Mouse (Mus musculus): ENCODE data around the gene Syn2. TPM values are rescaled to one million over a fixed set of nuclear protein-coding genes. Genes with fewer than 3 reads are reported as not detected.

Gene Syn2
- total and polyA plus RNA-seq, 3 experiments: 4.4 to 5.4 (median 4.5) TPM

DNA sequence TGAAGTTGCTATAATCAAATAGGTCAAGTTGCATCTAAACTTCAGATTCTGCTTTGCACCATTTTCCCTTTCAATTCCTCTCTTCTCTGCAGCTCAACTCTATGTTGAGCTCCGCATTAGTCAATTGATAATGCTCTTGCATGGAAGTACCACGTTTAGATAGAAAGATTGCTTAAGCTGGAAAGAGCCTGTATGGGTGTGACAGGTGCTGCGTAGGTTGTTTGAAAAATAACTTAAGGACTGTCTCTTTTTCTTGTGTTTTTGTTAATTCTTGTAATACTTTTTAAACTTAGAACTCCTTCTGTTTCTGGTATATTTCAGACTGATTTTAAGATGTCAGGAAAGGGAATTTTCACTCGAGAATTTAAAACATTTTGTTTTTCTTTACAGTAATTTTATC, 26.5 kb downstream of the Syn2 start:
- no peaks in the 10 kb centered on the region for H3K27me3 ChIP-seq (ENCODE audit: control insufficient read depth, insufficient read depth, low read length)
- intact Hi-C loops (cut with DNase I): no loop called here
- no peak overlapping the region for H3K27ac ChIP-seq
- no peaks in the 10 kb centered on the region for H3K36me3 ChIP-seq (ENCODE audit: control insufficient read depth, insufficient read depth, low read length)
- no peak for TF ChIP-seq CTCF (IDR thresholded peaks at IDR 0.05)
- no peak for TF ChIP-seq POLR2A (IDR thresholded peaks at IDR 0.05; ENCODE audit: insufficient read depth, low read depth, low read length)
- TF ChIP-seq EP300 (IDR thresholded peaks at IDR 0.05; ENCODE audit: insufficient read depth, low read depth, low read length): no peak
- no peaks in the 10 kb centered on the region for H3K4me1 ChIP-seq (ENCODE audit: control insufficient read depth, insufficient read depth, low read length)
- DNase-seq: no peak
- no peaks in the 10 kb centered on the region for H3K79me2 ChIP-seq (replicated peaks; ENCODE audit: control insufficient read depth, insufficient read depth, low read length)
- no peak overlapping the region for H3K4me3 ChIP-seq
- H3K9ac ChIP-seq (ENCODE audit: low read depth, low read length): no peak overlapping the region
- 58% methylated on average over 4 of the region's 4 CpGs for WGBS

- no peaks in the 10 kb centered on the region for H3K4me1 ChIP-seq (ENCODE audit: control insufficient read depth, insufficient read depth, low read length)
- WGBS: 82% methylated on average over 3 of the region's 3 CpGs
- intact Hi-C loops (cut with DNase I): no loop called here
- TF ChIP-seq EP300 (IDR thresholded peaks at IDR 0.05; ENCODE audit: insufficient read depth, low read depth, low read length) (no peak), POLR2A (IDR thresholded peaks at IDR 0.05; ENCODE audit: insufficient read depth, low read depth, low read length) (no peak), CTCF (IDR thresholded peaks at IDR 0.05) (no peak)
- no peaks in the 10 kb centered on the region for H3K36me3 ChIP-seq (ENCODE audit: control insufficient read depth, insufficient read depth, low read length)
- no peak overlapping the region for H3K4me3 ChIP-seq
- no peak overlapping the region for H3K9ac ChIP-seq (ENCODE audit: low read depth, low read length)
- H3K27me3 ChIP-seq (ENCODE audit: control insufficient read depth, insufficient read depth, low read length): no peaks in the 10 kb centered on the region
- H3K27ac ChIP-seq: no peak overlapping the region
- DNase-seq: no peak
- H3K79me2 ChIP-seq (replicated peaks; ENCODE audit: control insufficient read depth, insufficient read depth, low read length): no peaks in the 10 kb centered on the region
These were observed 31.3 kb downstream of the Syn2 start for GRCm38 (mm10) chr6:115165863-115166470.

GRCm38 (mm10) chr6:115168921-115169320, 34.2 kb downstream of the Syn2 start:
- Histone ChIP-seq H3K27ac (no peak overlapping the region), H3K9ac (ENCODE audit: low read depth, low read length) (no peak overlapping the region), H3K36me3 (ENCODE audit: control insufficient read depth, insufficient read depth, low read length) (no peaks in the 10 kb centered on the region), H3K4me1 (ENCODE audit: control insufficient read depth, insufficient read depth, low read length) (no peaks in the 10 kb centered on the region), H3K79me2 (replicated peaks; ENCODE audit: control insufficient read depth, insufficient read depth, low read length) (no peaks in the 10 kb centered on the region), H3K27me3 (ENCODE audit: control insufficient read depth, insufficient read depth, low read length) (no peaks in the 10 kb centered on the region), H3K4me3 (no peak overlapping the region)
- WGBS: 48% methylated on average over 3 of the region's 3 CpGs
- DNase-seq: no peak
- TF ChIP-seq POLR2A (IDR thresholded peaks at IDR 0.05; ENCODE audit: insufficient read depth, low read depth, low read length): no peak
- no peak for TF ChIP-seq CTCF (IDR thresholded peaks at IDR 0.05)
- no peak for TF ChIP-seq EP300 (IDR thresholded peaks at IDR 0.05; ENCODE audit: insufficient read depth, low read depth, low read length)
- intact Hi-C loops (cut with DNase I): no loop called here

GRCm38 (mm10) chr6:115169518-115169917, 34.8 kb downstream of the Syn2 start:
- H3K79me2 ChIP-seq (replicated peaks; ENCODE audit: control insufficient read depth, insufficient read depth, low read length): no peaks in the 10 kb centered on the region
- H3K27me3 ChIP-seq (ENCODE audit: control insufficient read depth, insufficient read depth, low read length): no peaks in the 10 kb centered on the region
- no peak overlapping the region for H3K27ac ChIP-seq
- H3K4me1 ChIP-seq (ENCODE audit: control insufficient read depth, insufficient read depth, low read length): no peaks in the 10 kb centered on the region
- WGBS: 52% methylated on average over 2 of the region's 2 CpGs
- H3K36me3 ChIP-seq (ENCODE audit: control insufficient read depth, insufficient read depth, low read length): no peaks in the 10 kb centered on the region
- H3K4me3 ChIP-seq: no peak overlapping the region
- DNase-seq: no peak
- intact Hi-C loops (cut with DNase I): no loop called here
- no peak for TF ChIP-seq POLR2A (IDR thresholded peaks at IDR 0.05; ENCODE audit: insufficient read depth, low read depth, low read length)
- no peak for TF ChIP-seq CTCF (IDR thresholded peaks at IDR 0.05)
- TF ChIP-seq EP300 (IDR thresholded peaks at IDR 0.05; ENCODE audit: insufficient read depth, low read depth, low read length): no peak
- H3K9ac ChIP-seq (ENCODE audit: low read depth, low read length): no peak overlapping the region

- intact Hi-C loops (cut with DNase I): loop anchor here (1.0 to 2.0 kb wide), 3 partner anchors 52 to 363 kb away; partner anchors contain the start of gene Gm17482
- H3K27me3 ChIP-seq (ENCODE audit: control insufficient read depth, insufficient read depth, low read length): no peaks in the 10 kb centered on the region
- TF ChIP-seq CTCF (IDR thresholded peaks at IDR 0.05) (peak; percentile 85), POLR2A (IDR thresholded peaks at IDR 0.05; ENCODE audit: insufficient read depth, low read depth, low read length) (no peak)
- H3K79me2 ChIP-seq (replicated peaks; ENCODE audit: control insufficient read depth, insufficient read depth, low read length): no peaks in the 10 kb centered on the region
- no peaks in the 10 kb centered on the region for H3K4me1 ChIP-seq (ENCODE audit: control insufficient read depth, insufficient read depth, low read length)
- H3K4me3 ChIP-seq: no peak overlapping the region
- no peaks in the 10 kb centered on the region for H3K36me3 ChIP-seq (ENCODE audit: control insufficient read depth, insufficient read depth, low read length)
- no peak for DNase-seq
- 24% methylated on average over 3 of the region's 3 CpGs for WGBS
- no peak overlapping the region for H3K27ac ChIP-seq
- no peak overlapping the region for H3K9ac ChIP-seq (ENCODE audit: low read depth, low read length)
These were observed 40.1 kb downstream of the Syn2 start for GRCm38 (mm10) chr6:115174845-115175244.

DNA sequence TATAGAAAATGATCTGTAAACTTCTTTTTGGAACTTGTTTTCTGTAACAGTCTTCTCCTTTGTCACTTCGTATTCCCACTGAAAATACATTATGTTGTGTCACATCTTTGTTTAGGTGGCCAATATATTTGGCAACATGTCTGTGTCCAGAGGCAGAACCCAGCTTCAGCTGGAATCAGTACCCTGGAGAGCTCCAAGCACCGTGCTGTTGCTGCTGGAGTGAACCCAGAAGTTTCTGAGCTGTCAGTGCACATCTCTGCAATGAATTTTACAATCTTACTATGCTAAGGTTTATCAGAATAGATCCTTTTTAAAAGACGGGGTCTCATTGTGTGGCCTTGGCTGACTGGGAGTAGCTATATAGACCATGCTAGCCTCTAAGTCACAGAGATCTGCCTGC, 44.1 kb downstream of the Syn2 start:
- Histone ChIP-seq H3K79me2 (replicated peaks; ENCODE audit: control insufficient read depth, insufficient read depth, low read length) (no peaks in the 10 kb centered on the region), H3K36me3 (ENCODE audit: control insufficient read depth, insufficient read depth, low read length) (no peaks in the 10 kb centered on the region), H3K9ac (ENCODE audit: low read depth, low read length) (no peak overlapping the region), H3K27me3 (ENCODE audit: control insufficient read depth, insufficient read depth, low read length) (no peaks in the 10 kb centered on the region), H3K27ac (no peak overlapping the region), H3K4me1 (ENCODE audit: control insufficient read depth, insufficient read depth, low read length) (no peaks in the 10 kb centered on the region), H3K4me3 (no peak overlapping the region)
- WGBS: 15% methylated on average over 3 of the region's 3 CpGs
- TF ChIP-seq EP300 (IDR thresholded peaks at IDR 0.05; ENCODE audit: insufficient read depth, low read depth, low read length): no peak
- no peak for TF ChIP-seq POLR2A (IDR thresholded peaks at IDR 0.05; ENCODE audit: insufficient read depth, low read depth, low read length)
- no peak for TF ChIP-seq CTCF (IDR thresholded peaks at IDR 0.05)
- DNase-seq: peak; percentile 6 to 27
- intact Hi-C loops (cut with DNase I): no loop called here
